Mouse (Mus musculus) c-Kit-negative CD71-positive TER-119-positive erythroid progenitor cells, embryonic 14.5 days (primary cell): ENCODE measurements around the gene Rgs10.
"Not testable (repeated sequence)": the region's sequence is repeated elsewhere in the genome, so short reads cannot be mapped to it uniquely, and the experiment has no call there.

Experiments used
- DNase-seq: peaks from one replicate; pipeline ENCODE4 v3.0.0-alpha.2; 2013; ENCODE audit warnings: low read depth, low spot score

Gene Rgs10

GRCm38 (mm10) chr7:128344928-128345653 is 73.5 kb downstream of the Rgs10 start:
- DNase-seq = peak; percentile 68

DNA sequence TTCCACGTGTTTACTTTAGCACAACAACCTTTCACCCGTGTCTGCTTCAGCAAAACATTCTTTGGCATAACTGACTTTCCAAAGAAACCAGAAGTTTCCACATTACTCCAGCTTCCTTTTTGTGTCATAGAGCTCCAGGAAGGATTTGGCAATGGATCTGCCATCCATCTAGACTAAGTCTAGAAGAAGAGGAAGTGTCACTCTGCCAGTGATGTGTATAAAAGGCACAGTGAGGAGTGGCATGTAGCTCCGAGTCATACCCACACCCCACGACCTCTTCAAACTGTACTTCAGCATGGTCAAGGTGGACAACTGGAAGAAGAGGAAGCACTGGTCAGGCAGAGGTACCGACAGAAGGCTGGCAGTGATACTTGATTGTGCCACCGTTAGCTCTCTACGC is 74.1 kb downstream of the Rgs10 start:
- no peak for DNase-seq

DNA sequence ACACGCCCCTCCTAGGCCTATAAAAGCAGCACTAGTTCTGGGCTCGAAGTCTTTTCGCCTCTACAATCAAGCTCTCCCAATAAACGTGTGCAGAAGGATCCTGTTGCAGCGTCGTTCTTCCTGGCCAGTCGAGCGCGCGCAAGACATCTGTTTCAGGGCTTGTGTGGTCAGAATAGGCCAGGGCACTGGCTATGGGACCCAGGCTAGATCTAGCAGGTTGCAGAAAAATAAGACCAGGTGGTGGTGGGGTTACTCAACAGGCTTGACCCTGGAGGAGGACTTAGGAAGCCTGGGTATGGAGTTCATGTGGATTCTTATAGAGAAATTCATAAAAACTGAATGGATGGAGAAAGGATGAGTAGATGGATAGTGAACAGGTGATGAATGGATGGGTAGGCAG is 75.9 kb downstream of the Rgs10 start:
- not testable (repeated sequence) for DNase-seq

DNA sequence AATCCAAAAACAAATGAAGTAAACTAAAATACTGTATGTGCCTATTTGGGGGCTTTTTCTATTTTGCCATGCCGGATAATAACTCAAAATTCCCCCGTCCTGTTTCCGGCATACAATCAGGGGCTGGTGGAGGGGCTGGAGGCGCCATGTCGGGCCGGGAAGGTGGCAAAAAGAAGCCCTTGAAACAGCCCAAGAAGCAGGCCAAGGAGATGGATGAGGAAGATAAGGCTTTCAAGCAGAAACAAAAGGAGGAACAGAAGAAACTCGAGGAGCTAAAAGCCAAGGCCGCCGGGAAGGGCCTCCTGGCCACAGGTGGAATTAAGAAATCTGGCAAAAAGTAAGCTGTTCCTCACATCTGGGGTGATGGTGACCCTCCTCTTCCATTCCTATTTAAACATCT is 78.2 kb downstream of the Rgs10 start:
- not testable (repeated sequence) for DNase-seq

- no peak for DNase-seq
Observed at GRCm38 (mm10) chr7:128332896-128333295, 85.7 kb downstream of the Rgs10 start.

- DNase-seq = no peak
Observed at GRCm38 (mm10) chr7:128330981-128331380, 87.6 kb downstream of the Rgs10 start.

DNA sequence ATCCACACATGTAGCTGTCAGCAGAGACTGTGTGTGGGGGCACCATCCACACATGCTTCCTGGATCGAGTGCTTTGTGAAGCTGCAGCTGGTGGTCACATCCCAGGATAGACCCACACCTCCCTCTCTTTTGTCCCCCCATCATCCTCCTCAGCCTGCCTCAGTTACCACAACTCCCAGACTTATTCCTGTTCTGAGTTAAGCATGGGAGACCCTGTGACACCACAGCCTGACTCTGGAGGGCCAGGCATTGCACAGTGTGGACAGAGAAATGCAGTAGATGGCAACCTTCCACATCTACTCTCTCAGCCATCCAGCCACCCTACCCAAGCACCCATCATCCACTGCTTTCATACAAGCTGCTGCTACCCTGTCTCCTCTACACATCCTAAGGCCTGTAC is 93.6 kb downstream of the Rgs10 start:
- DNase-seq = no peak
